Mouse (Mus musculus): ENCODE results near the gene Dhdh. TPM values are rescaled to one million over a fixed set of nuclear protein-coding genes. Genes with fewer than 3 reads are reported as not detected.
"Not testable (repeated sequence)": the region's sequence is repeated elsewhere in the genome, so short reads cannot be mapped to it uniquely, and the experiment has no call there.

The Dhdh gene
- polyA plus RNA-seq, 1 experiment, result 2.8 TPM

- TF ChIP-seq POLR2A (IDR thresholded peaks at IDR 0.05; ENCODE audit: borderline replicate concordance, extremely low read depth, insufficient read depth, insufficient read length, poor library complexity, severe bottlenecking) (no peak), CTCF (IDR thresholded peaks at IDR 0.05; ENCODE audit: borderline replicate concordance, extremely low read depth, insufficient read depth, insufficient read length) (no peak)
Observed at GRCm38 (mm10) chr7:45482166-45482565, 6.4 kb downstream of the Dhdh start.

DNA sequence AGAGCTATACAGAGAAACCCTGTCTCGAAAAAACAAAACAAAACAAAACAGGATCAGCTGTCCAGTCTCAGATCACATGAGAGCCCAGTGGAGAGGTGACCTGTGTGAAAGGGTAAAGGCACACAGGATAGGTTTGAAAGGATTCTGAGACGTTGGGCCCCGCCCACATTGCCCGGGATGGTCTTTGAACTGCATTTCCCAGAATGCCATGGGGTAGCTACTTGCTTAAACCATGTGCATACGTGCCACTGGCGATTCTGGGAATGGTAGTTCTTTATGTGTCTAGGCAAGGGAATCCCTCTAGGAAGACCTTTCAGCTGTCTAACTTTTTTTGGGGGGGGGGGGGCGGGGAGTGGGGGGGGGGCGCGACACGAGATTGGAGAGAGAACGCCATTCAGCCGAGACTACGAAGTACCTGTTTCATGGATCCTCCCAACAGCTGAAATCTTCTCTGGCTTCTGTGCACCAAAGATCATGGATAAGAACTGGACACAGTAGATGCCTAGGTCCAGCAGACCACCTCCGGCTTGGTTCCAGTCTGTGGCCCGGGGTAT lies 7.2 kb downstream of the Dhdh start, which contains the start of gene Tulp2:
Gene Tulp2 (plus strand): TSS at position 504 of the 554 bp plus-strand sequence.
- DNase-seq (ENCODE audit: low read depth), result peak; percentile 79
- no peak for TF ChIP-seq POLR2A (IDR thresholded peaks at IDR 0.05; ENCODE audit: borderline replicate concordance, extremely low read depth, insufficient read depth, insufficient read length, poor library complexity, severe bottlenecking)
- TF ChIP-seq CTCF (IDR thresholded peaks at IDR 0.05; ENCODE audit: borderline replicate concordance, extremely low read depth, insufficient read depth, insufficient read length), result no peak

More at GRCm38 (mm10) chr7:45482166-45482565, 6.4 kb downstream of the Dhdh start:
- no peak for DNase-seq (ENCODE audit: low read depth)

GRCm38 (mm10) chr7:45480310-45480709 lies 8.3 kb downstream of the Dhdh start:
- DNase-seq (ENCODE audit: low read depth), result not testable (repeated sequence)

DNA sequence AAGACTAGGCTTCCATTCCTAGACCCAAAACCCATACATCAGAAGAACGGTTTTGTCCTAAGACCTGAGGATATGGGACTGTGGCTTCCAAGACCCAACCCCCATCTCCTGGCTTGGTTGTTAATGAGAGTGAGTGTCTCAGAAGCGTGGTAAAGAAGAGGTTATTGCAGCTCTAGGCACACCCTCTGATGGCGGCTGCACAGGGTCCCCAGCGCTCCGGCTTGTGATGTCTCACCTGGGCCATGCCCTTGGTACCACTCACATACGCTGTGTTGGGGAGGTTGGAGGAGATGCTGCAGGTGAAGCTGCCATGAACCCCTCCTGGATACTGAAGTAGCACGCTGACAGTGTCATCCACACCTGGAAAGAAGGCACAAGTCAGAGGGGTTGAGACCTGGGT lies 9.8 kb downstream of the Dhdh start:
- TF ChIP-seq CTCF (IDR thresholded peaks at IDR 0.05; ENCODE audit: borderline replicate concordance, extremely low read depth, insufficient read depth, insufficient read length) (no peak), POLR2A (IDR thresholded peaks at IDR 0.05; ENCODE audit: borderline replicate concordance, extremely low read depth, insufficient read depth, insufficient read length, poor library complexity, severe bottlenecking) (no peak)
- DNase-seq (ENCODE audit: low read depth), result no peak

DNA sequence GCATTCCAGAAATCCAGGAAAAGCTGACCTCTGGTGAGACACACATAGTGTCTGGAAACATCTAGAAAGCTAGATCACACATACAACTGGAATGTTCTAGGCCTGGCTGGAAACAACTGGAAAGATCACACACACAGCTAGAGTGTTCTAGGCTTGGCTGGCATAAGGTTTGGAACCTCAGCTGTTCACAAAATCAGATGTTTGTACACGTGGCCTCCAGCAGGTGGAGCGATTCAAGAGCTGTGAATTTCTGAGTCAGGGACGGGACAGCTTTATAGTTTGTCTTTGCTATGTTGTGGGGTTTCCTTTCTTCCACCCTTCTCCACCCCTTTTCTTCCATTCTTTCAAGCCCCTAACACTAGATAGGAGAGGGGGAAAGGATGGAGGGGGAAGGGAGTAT lies 11.6 kb downstream of the Dhdh start:
- peak; percentile 77 for TF ChIP-seq CTCF (IDR thresholded peaks at IDR 0.05; ENCODE audit: borderline replicate concordance, extremely low read depth, insufficient read depth, insufficient read length)
- TF ChIP-seq POLR2A (IDR thresholded peaks at IDR 0.05; ENCODE audit: borderline replicate concordance, extremely low read depth, insufficient read depth, insufficient read length, poor library complexity, severe bottlenecking), result no peak
- peak; percentile 80 for DNase-seq (ENCODE audit: low read depth)

- DNase-seq (ENCODE audit: low read depth), result no peak
- no peak for TF ChIP-seq POLR2A (IDR thresholded peaks at IDR 0.05; ENCODE audit: borderline replicate concordance, extremely low read depth, insufficient read depth, insufficient read length, poor library complexity, severe bottlenecking)
- TF ChIP-seq CTCF (IDR thresholded peaks at IDR 0.05; ENCODE audit: borderline replicate concordance, extremely low read depth, insufficient read depth, insufficient read length), result no peak
Observed at GRCm38 (mm10) chr7:45476453-45476852, 12.2 kb downstream of the Dhdh start.

DNA sequence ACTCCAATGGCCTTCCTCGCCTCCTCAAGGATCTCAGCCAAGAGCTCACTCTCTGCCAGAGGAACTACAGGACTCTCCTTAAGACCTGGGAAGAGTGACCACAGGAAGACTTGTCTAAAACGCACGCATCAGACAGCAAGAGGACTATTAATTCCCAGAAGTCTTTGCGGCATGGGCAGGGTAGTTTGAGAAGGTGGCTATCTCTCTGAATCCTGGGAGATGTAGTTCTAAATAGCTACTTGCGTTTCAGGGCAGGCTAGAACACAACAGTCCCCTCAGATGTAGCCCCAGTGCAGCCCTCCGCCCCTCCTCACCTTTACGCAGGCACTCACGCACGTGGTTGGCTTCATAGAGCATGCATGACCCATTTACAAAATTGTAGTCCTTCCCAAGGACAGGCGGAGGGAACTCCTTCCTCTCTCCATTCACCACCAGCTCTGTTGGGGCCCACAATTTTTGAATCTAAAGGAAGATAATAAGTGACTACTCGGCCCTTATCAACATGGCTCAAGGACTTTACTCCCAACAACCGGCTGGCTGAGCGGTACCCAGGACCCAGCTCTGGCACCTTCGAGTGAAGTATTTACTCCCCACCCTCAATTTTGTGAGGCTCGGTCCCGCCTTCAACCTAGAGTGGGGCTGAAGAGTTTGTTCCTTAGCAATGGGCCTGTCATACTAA lies 13.2 kb downstream of the Dhdh start:
- peak; percentile 54 for DNase-seq (ENCODE audit: low read depth)
- TF ChIP-seq POLR2A (IDR thresholded peaks at IDR 0.05; ENCODE audit: borderline replicate concordance, extremely low read depth, insufficient read depth, insufficient read length, poor library complexity, severe bottlenecking), result no peak
- no peak for TF ChIP-seq CTCF (IDR thresholded peaks at IDR 0.05; ENCODE audit: borderline replicate concordance, extremely low read depth, insufficient read depth, insufficient read length)

DNA sequence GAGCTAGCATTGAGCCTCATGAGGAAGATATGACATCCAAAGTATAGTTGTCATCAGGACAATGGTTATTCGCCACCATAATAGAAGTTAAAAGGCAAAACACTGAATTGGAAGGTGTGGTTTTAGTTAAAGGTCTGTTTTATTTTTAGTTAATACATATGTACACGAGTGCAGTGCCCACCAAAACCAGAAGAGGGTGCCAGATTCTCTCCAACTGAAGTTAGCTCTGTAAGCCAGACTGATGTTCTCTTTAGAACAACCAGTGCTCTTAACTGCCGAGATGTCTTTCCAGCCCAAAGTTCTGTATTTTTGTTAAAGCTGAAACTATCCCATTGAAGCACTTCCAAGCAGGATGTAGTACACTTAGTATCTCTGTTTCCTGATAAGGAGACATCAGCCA lies 17.7 kb downstream of the Dhdh start:
- peak; percentile 69; the same call in 1 of the 2 replicates for TF ChIP-seq CTCF (IDR thresholded peaks at IDR 0.05; ENCODE audit: borderline replicate concordance, extremely low read depth, insufficient read depth, insufficient read length)
- no peak for TF ChIP-seq POLR2A (IDR thresholded peaks at IDR 0.05; ENCODE audit: borderline replicate concordance, extremely low read depth, insufficient read depth, insufficient read length, poor library complexity, severe bottlenecking)

DNA sequence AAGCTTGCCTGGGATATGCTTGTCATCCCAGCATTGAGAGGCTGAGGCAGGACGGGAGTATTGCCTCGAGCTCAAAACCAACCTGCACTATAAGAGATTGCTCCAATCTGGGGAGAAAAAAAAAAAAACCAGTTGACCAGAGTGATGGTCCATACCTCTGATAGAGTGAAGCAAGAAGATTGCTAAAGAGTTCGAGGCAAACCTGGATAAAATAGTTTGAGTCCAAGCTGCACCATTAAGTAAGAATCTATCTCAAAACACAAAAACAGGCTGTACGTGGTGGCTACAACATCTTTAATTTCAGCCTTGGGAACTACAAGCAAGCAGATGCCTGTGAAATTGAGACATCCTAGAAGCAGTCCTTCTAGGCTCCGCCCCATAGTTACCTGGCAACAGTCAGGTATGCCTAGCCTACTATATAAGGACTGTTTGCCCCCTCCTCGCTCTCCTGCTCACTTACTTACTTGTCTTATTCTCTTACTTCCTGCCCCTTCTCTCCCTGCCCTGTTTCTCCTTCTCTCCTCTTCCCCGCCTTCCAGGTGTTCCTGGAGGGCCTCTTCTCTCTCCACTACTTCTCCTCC lies 21.4 kb downstream of the Dhdh start:
- TF ChIP-seq POLR2A (IDR thresholded peaks at IDR 0.05; ENCODE audit: borderline replicate concordance, extremely low read depth, insufficient read depth, insufficient read length, poor library complexity, severe bottlenecking), result no peak
- TF ChIP-seq CTCF (IDR thresholded peaks at IDR 0.05; ENCODE audit: borderline replicate concordance, extremely low read depth, insufficient read depth, insufficient read length), result no peak
- DNase-seq (ENCODE audit: low read depth), result no peak

More for the DNA sequence above, 17.7 kb downstream of the Dhdh start:
- DNase-seq (ENCODE audit: low read depth), result peak; percentile 80

DNA sequence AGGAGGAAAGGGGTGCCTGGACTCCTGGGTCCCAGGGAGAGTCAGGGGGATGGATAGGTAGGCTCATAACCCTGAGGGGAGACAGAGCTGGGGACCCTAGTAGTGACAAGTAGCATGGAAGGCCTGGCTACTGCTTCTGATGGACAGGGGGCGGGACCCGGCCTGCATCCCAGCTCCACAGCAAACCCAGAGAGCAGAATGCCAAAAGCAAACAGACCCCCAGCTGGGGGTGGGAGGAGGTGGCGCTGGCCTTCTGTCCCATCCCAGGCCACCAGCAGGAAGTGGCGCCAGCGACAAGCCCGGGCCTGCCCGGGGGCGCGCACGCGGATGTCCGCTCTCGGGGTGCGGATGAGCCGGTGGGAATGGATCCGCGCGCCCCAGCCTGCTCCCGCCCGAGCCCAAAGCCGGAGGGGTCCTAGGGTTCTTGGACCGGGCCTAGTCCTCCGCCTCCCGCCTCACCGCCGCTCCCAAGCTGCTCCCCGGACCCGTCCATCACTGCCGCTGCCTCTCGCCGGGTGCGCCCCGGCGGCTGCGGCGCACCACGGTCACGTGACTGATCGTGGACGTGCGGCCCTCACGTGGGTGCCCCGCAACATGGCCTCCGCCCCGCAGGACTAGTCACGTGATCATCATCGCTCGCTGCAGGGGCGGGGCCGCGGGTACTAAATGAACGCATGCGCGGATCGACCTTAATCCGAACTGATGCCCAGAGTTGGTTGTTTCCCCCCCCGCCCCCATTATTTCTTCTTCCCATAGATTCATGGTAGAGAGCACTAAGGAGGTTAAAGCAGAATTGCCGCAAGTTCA lies 22.1 kb downstream of the Dhdh start, which contains the start of gene Bax:
Gene Bax (minus strand): TSS at position 616 of the 807 bp plus-strand sequence.
- TF ChIP-seq POLR2A (IDR thresholded peaks at IDR 0.05; ENCODE audit: borderline replicate concordance, extremely low read depth, insufficient read depth, insufficient read length, poor library complexity, severe bottlenecking) (peak; percentile 94), CTCF (IDR thresholded peaks at IDR 0.05; ENCODE audit: borderline replicate concordance, extremely low read depth, insufficient read depth, insufficient read length) (no peak)
- peak; percentile 98 for DNase-seq (ENCODE audit: low read depth)

DNA sequence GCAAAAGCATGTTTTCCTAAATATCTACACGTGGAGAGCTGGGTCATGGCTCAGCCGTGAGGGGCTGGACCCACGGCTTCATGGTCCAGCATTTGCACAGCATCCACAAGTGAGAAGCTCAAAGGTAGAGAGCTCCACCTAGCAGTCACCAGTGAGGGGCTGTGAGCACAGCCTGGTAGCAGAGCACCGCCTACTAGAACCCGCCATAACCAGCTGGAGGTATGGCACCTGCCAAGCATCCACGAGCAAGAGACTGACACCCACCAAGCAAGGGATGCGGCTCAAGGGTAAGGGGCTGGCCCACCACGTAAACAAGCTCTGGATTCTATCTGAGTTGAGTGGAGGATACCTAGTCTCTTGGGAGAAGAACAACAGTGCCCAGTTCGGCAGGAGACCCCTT lies 23.1 kb downstream of the Dhdh start:
- TF ChIP-seq POLR2A (IDR thresholded peaks at IDR 0.05; ENCODE audit: borderline replicate concordance, extremely low read depth, insufficient read depth, insufficient read length, poor library complexity, severe bottlenecking) (no peak), CTCF (IDR thresholded peaks at IDR 0.05; ENCODE audit: borderline replicate concordance, extremely low read depth, insufficient read depth, insufficient read length) (no peak)
- no peak for DNase-seq (ENCODE audit: low read depth)
